Mouse (Mus musculus): ENCODE results near the gene Snx19.

DNA sequence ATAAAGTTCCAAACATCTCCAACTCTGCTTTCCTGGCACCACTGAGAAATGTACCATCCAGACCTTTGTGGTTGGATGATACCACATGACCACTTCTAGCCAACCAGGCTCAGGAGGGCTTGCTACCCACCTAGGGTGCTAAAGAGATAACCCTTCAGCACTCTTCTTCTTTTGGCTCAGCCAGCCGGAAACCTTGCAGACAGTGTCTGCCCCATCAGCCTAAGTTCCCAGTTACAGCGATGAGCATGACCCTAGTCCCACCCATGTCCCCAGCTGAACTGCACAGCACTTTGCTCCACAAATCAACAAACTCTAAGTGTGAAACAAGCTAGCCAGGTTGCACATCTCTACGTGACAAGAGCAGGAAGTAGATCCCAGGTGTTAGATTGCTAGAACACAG lies 57.3 kb downstream of the Snx19 start:
- TF ChIP-seq CTCF (IDR thresholded peaks at IDR 0.05; ENCODE audit: low read depth, low read length): no peak
- TF ChIP-seq POLR2AphosphoS5 (IDR thresholded peaks at IDR 0.05; ENCODE audit: insufficient replicate concordance, low read depth, low read length): no peak
